In the genomic region with DNA sequence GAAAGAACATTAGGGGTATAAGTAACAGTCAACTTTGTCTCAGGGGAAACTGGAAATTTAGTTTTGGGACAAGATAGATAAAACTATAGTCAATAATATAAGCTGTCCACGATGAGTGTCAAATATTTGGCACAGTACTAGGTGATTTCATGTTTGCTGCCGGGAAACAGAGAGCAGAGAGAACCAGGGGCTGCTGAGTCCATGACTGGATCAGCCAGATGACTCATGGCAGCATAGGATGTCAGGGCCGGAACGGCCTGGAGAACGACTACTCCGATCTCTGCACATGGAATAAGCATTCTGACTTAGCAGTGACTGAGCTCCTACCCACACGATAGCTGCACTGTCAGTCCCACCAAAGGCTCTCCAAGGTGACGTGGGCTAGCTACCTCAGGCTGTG, we compare ENCODE assay signal across 31 mouse cellular contexts.
A peak's percentile ranks its signal among the peaks of the same experiment; 100 is the strongest.
DNase-seq lines count a peak whose midpoint lies in the region; ATAC-seq and TF ChIP-seq lines count a peak whose summit lies in the region.
"Had no signal": no experiment of that assay in that cellular context is flagged by ENCODE, and none has a peak within 500 bp of the region (broad histone marks: within the 10 kb centered on the region; RNA-seq: fewer than 3 reads in every experiment).

No protein-coding gene starts in this region.

- no peak overlapping the region for H3K4me3 ChIP-seq in lung, postnatal 0 days (ENCODE audit: low read depth, low read length)
- no peak overlapping the region for H3K4me3 ChIP-seq in myocyte
- no peak overlapping the region for H3K4me3 ChIP-seq in midbrain, embryonic 10.5 days
- H3K4me3 ChIP-seq: embryonic facial prominence, embryonic 13.5 days; forebrain, embryonic 10.5 days; gastrocnemius, adult 2 months; heart, embryonic 12.5 days; hindbrain, embryonic 13.5 days; neural tube, embryonic 15.5 days had no signal

- no peaks in the 10 kb centered on the region for H3K79me2 ChIP-seq in myocyte (ENCODE audit: control insufficient read depth, insufficient read depth)

- H3K9ac ChIP-seq in lung, postnatal 0 days (replicated peaks; ENCODE audit: low read depth), result no peak overlapping the region
- H3K9ac ChIP-seq: embryonic facial prominence, embryonic 13.5 days; heart, embryonic 12.5 days; hindbrain, embryonic 13.5 days; liver, embryonic 14.5 days; neural tube, embryonic 15.5 days had no signal

- 0 out of 2 replicates have a peak, but pooled peaks have one; percentile 20 for TF ChIP-seq EP300 in lung, postnatal 0 days (IDR thresholded peaks at IDR 0.05)

- H3K4me1 ChIP-seq in lung, postnatal 0 days (ENCODE audit: insufficient read depth, low read depth, low read length), result no peaks in the 10 kb centered on the region
- H3K4me1 ChIP-seq in midbrain, embryonic 10.5 days, result peaks cover 8% of the 10 kb centered on the region

- H3ac ChIP-seq in myocyte (ENCODE audit: control insufficient read depth, insufficient read length), result no peak overlapping the region

- DNase-seq in adrenal gland, adult (ENCODE audit: inconsistent age in 2 of 2, low spot score in 1 of 2), result peak; percentile 73 to 76
- no peak for DNase-seq in adrenal gland, adult 18-20 months (ENCODE audit: low spot score in 2 of 2)
- peak; percentile 45 for DNase-seq in lung, postnatal 0 days (ENCODE audit: low spot score)
- DNase-seq in lung, adult 18-20 months, result no peak
- DNase-seq in adrenal gland, adult 8-10 months, result peak; percentile 49
- no peak for DNase-seq in midbrain, embryonic 10.5 days (ENCODE audit: low spot score)
- DNase-seq in kidney, adult 11 months, result no peak
- DNase-seq: cerebellum, adult 11-12 months; cerebellum, postnatal 10 days; gastrocnemius, adult 2 months; gastrocnemius, postnatal 36 days; heart, adult 18-20 months; heart, postnatal 4 days; kidney, adult 9 months; kidney, postnatal 14 days; layer of hippocampus, adult 9-11 months; liver; midbrain, embryonic 14.5 days; retina, postnatal 1 day; right cerebral cortex, postnatal 25 days; thymus, adult 2 months; thymus, postnatal 36 days had no signal

- no peak overlapping the region for H3K27ac ChIP-seq in lung, postnatal 0 days (ENCODE audit: low read length)
- no peak overlapping the region for H3K27ac ChIP-seq in midbrain, embryonic 10.5 days (replicated peaks)
- H3K27ac ChIP-seq: embryonic facial prominence, embryonic 13.5 days; forebrain, embryonic 10.5 days; gastrocnemius, adult 2 months; hindbrain, embryonic 13.5 days; liver, embryonic 14.5 days; macrophage; neural tube, embryonic 15.5 days had no signal

- no peak for TF ChIP-seq POLR2A in myocyte (IDR thresholded peaks at IDR 0.05; ENCODE audit: insufficient read length, low read depth)

- peak; percentile 59 for ATAC-seq in lung, postnatal 0 days
- ATAC-seq: forebrain, embryonic 16.5 days had no signal

- WGBS in lung, postnatal 0 days, result 68% methylated on average over 8 of the region's 8 CpGs
- WGBS in midbrain, embryonic 10.5 days, result 93% methylated on average over 8 of the region's 8 CpGs

- no peaks in the 10 kb centered on the region for H3K27me3 ChIP-seq in lung, postnatal 0 days (replicated peaks; ENCODE audit: insufficient read depth, low read length)
- no peaks in the 10 kb centered on the region for H3K27me3 ChIP-seq in myocyte (ENCODE audit: control insufficient read depth, insufficient read depth, insufficient read length)
- H3K27me3 ChIP-seq in midbrain, embryonic 10.5 days (ENCODE audit: low read depth, poor library complexity, severe bottlenecking), result peaks cover 13% of the 10 kb centered on the region; the same call in 1 of the 2 replicates
- H3K27me3 ChIP-seq: heart, embryonic 12.5 days; neural tube, embryonic 15.5 days had no signal

- no peak overlapping the region for H3K4me2 ChIP-seq in lung, postnatal 0 days (replicated peaks; ENCODE audit: low read depth, low read length)
- peak overlapping the region; percentile 27 for H3K4me2 ChIP-seq in myocyte (ENCODE audit: low read depth)
- H3K4me2 ChIP-seq: embryonic facial prominence, embryonic 13.5 days; heart, embryonic 12.5 days; hindbrain, embryonic 13.5 days; neural tube, embryonic 15.5 days had no signal

- H3K9me3 ChIP-seq in lung, postnatal 0 days (ENCODE audit: low read length), result no peaks in the 10 kb centered on the region
- no peaks in the 10 kb centered on the region for H3K9me3 ChIP-seq in midbrain, embryonic 10.5 days (replicated peaks)
- H3K9me3 ChIP-seq: embryonic facial prominence, embryonic 13.5 days; forebrain, embryonic 10.5 days; heart, embryonic 12.5 days; hindbrain, embryonic 13.5 days; neural tube, embryonic 15.5 days had no signal

- H3K36me3 ChIP-seq in lung, postnatal 0 days (ENCODE audit: insufficient read depth, low read length), result no peaks in the 10 kb centered on the region
- no peaks in the 10 kb centered on the region for H3K36me3 ChIP-seq in myocyte (ENCODE audit: control insufficient read depth, insufficient read depth)
- H3K36me3 ChIP-seq in midbrain, embryonic 10.5 days, result no peaks in the 10 kb centered on the region
- H3K36me3 ChIP-seq: embryonic facial prominence, embryonic 13.5 days; forebrain, embryonic 10.5 days; heart, embryonic 12.5 days; hindbrain, embryonic 13.5 days; neural tube, embryonic 15.5 days had no signal

- no peak for TF ChIP-seq CTCF in lung, postnatal 0 days (IDR thresholded peaks at IDR 0.05)

TF ChIP-seq in myocyte, 11 proteins besides CTCF, POLR2A, EP300 and RAD21:
- TF ChIP-seq TCF12 (IDR thresholded peaks at IDR 0.05; ENCODE audit: insufficient read depth, poor library complexity, severe bottlenecking), result no peak
- no peak for TF ChIP-seq TCF3 (IDR thresholded peaks at IDR 0.05; ENCODE audit: insufficient read length, low read depth)
- no peak for TF ChIP-seq MAX (IDR thresholded peaks at IDR 0.05; ENCODE audit: low read depth)
TF ChIP-seq in myocyte: peak in this region for 0.

Comparison
In these comparisons a context has a peak if more than half of its experiments do, and no peak if none do; other contexts are left out.
1. DNase-seq: peak in adrenal gland, adult (2 of 2), lung, postnatal 0 days (single experiment) and adrenal gland, adult 8-10 months (single experiment); none in adrenal gland, adult 18-20 months (0 of 2), lung, adult 18-20 months (0 of 2), midbrain, embryonic 10.5 days (single experiment) and kidney, adult 11 months (single experiment).